Mouse (Mus musculus): ENCODE data around the gene Slc34a1. TPM values are rescaled to one million over a fixed set of nuclear protein-coding genes. Genes with fewer than 3 reads are reported as not detected.

The Slc34a1 gene
- polyA plus RNA-seq (2015; fragmentation: Nextera tagmentation; extraction: Ambion mirVana) = not detected in 2 replicates

DNA sequence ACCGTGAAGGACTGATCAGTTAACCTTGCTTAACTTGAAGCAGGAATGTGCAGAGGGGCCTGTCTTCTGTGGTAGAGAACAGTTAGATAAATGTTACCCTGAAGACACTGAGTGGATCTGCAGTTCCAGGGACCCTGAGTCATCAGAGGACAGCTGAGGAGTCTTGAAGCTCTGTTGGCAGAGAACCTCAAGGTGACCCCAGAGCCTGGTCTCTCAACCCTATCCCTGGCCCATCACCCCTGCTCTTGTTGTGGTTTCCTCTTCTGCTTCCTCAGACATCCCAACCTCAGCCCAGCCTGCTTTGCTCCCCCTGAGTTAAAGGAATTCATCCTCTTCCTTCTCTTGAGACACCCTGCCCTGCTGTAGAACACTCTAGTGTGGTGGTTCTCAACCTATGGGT is at the start of gene Slc34a1:
Gene Slc34a1, plus strand, starts transcription at position 100 of the 400 bp plus-strand sequence.
- H3K4me2 ChIP-seq = no peak within 1 kb of the TSS
- H3K4me3 ChIP-seq = no peak within 1 kb of the TSS
- H3K27ac ChIP-seq = no peak within 1 kb of the TSS
- WGBS = 89% methylated on average over 1 of the region's 1 CpGs
- peaks cover 4% of the 10 kb centered on the region for H3K4me1 ChIP-seq (replicated peaks)
- ATAC-seq (ENCODE audit: low FRiP score) = no peak
- no peak within 1 kb of the TSS for H3K9ac ChIP-seq
- peaks cover 14% of the 10 kb centered on the region for H3K27me3 ChIP-seq
- no peaks in the 10 kb centered on the region for H3K36me3 ChIP-seq
- no peaks in the 10 kb centered on the region for H3K9me3 ChIP-seq

DNA sequence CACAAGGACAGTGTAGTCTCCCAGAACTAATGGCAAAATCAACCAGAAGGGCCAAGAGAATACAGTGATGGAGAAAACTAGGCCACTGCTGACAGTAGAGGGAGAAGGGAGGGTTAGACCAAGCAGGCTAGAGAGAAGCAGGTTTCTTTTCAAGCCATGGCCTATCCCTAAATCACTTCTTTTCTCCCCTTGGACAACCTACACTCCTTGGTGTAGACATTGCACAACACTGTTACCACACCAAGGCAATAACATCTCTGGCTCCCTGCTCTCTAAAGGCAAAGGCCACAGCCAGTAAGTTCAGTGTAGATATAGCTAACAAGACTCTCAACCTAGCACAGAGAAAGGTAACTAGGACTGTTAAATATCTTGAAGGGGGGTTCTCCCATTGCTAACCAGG is 36.8 kb upstream of the Slc34a1 start:
- Histone ChIP-seq H3K4me2 (peak overlapping the region; percentile 96), H3K9ac (peak overlapping the region; percentile 93; the same call in 1 of the 2 replicates)
- ATAC-seq (ENCODE audit: low FRiP score) = no peak

DNA sequence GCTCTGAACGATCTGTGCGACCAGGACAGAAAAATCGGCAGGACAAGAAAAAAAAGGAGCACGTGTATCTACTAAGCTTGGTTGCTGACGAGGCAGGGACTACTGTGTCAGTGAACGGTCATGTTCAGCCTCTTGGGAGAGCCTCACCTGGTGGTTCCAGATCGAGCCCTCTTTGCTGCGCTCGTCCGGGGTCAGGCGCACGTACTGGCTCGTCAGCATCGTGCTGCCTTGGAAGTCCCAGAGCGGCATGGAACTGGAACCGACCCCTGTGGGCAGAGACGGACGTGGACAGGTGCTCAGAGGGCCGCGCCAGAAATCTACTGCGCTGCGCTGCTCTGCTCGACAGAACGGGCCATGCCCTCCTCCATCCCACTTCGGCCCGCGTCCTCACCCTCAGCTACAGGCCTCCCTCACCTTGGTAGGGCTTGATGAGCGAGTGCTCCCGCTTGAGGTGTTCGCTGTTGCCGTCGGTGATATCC is 36.0 kb upstream of the Slc34a1 start:
- WGBS = 1% methylated on average over 32 of the region's 32 CpGs
- Histone ChIP-seq H3K9ac (peak overlapping the region; percentile 93), H3K27ac (peak overlapping the region; percentile 90), H3K4me2 (peak overlapping the region; percentile 96), H3K4me1 (replicated peaks) (peaks cover 39% of the 10 kb centered on the region), H3K9me3 (no peaks in the 10 kb centered on the region), H3K4me3 (peak overlapping the region; percentile 94), H3K27me3 (peaks cover 11% of the 10 kb centered on the region), H3K36me3 (peaks cover 35% of the 10 kb centered on the region)
- peak; percentile 65 for ATAC-seq (ENCODE audit: low FRiP score)

More for the DNA sequence above, 36.8 kb upstream of the Slc34a1 start:
- H3K9me3 ChIP-seq = no peaks in the 10 kb centered on the region
- H3K4me3 ChIP-seq = peak overlapping the region; percentile 94
- peaks cover 39% of the 10 kb centered on the region for H3K4me1 ChIP-seq (replicated peaks)
- H3K27ac ChIP-seq = no peak overlapping the region
- H3K36me3 ChIP-seq = peaks cover 43% of the 10 kb centered on the region
- H3K27me3 ChIP-seq = peaks cover 9% of the 10 kb centered on the region; the same call in 1 of the 2 replicates

DNA sequence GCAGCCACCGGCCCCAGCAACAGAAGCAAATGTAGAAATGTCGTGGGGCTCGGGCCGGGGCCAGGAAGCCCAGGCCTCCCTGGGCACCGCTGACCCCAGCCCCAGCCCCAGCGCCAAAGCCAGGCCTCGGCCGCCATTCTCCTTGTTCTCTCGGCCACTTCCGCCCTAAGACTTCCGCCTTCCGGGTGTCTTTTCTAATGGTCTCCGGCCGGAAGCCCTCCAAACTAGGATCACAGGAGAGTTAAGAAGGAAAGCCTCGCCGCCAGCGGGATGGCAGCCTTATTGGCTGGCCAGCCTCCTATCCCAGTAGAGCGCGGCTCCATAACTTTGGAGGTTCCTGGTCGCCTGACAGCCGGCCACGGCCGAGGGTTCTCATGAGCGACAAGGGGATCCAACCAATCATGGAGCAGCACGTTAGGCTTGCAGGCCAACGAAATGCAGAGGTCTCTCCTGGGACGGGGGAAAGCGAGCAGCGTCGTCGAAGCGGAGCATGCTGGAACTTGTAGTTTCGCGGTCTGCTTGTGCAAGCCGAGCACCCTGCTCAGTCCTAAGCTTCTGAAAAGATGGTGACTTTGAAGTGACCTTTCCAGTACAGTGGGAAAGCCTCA is 35.4 kb upstream of the Slc34a1 start, which contains the start of gene Lman2:
Gene Lman2, minus strand, starts transcription at position 331 of the 608 bp plus-strand sequence.
- Histone ChIP-seq H3K9me3 (no peaks in the 10 kb centered on the region), H3K4me2 (peak within 1 kb of the TSS; percentile 96), H3K36me3 (peaks cover 31% of the 10 kb centered on the region), H3K4me3 (peak within 1 kb of the TSS; percentile 94), H3K27me3 (peaks cover 14% of the 10 kb centered on the region), H3K4me1 (replicated peaks) (peaks cover 39% of the 10 kb centered on the region), H3K27ac (peak within 1 kb of the TSS; percentile 90), H3K9ac (peak within 1 kb of the TSS; percentile 93)
- peak; percentile 99 for ATAC-seq (ENCODE audit: low FRiP score)
- under 1% methylated on average over 35 of the region's 35 CpGs for WGBS

DNA sequence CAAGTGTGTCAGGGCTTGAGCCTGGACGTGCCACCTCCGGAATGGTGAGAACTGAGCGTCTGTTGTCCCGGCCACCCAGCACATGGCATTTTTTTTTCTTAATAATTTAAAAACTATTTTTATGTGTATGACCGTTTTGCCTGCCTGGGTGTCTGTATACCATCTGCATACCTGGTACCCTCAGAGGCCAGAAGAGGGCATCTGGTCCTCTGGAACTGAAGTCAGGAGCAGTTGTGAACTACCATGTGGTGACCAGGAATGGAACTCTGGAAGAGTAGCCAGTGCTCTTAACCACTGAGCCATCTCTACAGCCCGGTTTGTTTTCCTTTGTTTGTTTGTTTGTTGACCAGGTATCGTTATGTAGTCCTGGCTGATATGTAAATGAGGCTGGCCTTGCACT is 29.6 kb upstream of the Slc34a1 start:
- H3K4me3 ChIP-seq = no peak overlapping the region
- H3K9me3 ChIP-seq = no peaks in the 10 kb centered on the region
- 77% methylated on average over 7 of the region's 7 CpGs for WGBS
- H3K9ac ChIP-seq = no peak overlapping the region
- H3K36me3 ChIP-seq = no peaks in the 10 kb centered on the region
- H3K4me1 ChIP-seq (replicated peaks) = no peaks in the 10 kb centered on the region; the same call in 1 of the 2 replicates
- peaks cover 39% of the 10 kb centered on the region for H3K27me3 ChIP-seq
- no peak for ATAC-seq (ENCODE audit: low FRiP score)
- H3K4me2 ChIP-seq = no peak overlapping the region
- no peak overlapping the region for H3K27ac ChIP-seq

DNA sequence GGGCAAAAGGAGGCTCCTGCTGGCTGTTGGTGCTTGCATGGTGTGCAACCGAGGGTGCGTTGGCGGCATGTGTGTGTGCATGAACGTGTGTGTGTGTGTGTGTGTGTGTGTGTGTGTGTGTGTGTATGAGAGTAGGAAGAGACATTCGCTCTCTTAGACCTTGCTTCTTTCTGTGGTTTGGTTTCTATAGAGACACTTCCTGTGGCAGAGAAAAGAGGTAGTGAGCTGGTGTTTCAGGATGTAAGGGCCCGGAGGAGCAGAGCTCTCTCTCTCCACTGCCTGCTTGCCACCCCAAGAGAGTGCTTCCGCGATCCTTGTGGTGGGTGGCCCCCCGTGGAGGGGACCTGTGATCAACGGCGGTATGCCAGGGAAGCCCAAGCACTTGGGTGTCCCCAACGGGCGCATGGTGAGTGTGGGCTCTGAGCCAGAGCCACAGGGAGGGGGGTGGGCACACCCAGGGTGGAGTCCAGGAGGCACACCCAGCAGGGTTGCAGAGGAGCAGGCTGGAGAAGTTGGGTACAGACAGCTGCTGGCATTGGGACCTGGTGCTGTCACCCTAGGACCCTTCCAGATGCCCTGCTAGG is 28.4 kb upstream of the Slc34a1 start, which contains the start of gene Rgs14:
Gene Rgs14, plus strand, starts transcription at position 202 of the 584 bp plus-strand sequence.
- H3K27me3 ChIP-seq = peaks cover 51% of the 10 kb centered on the region
- 69% methylated on average over 13 of the region's 13 CpGs for WGBS

DNA sequence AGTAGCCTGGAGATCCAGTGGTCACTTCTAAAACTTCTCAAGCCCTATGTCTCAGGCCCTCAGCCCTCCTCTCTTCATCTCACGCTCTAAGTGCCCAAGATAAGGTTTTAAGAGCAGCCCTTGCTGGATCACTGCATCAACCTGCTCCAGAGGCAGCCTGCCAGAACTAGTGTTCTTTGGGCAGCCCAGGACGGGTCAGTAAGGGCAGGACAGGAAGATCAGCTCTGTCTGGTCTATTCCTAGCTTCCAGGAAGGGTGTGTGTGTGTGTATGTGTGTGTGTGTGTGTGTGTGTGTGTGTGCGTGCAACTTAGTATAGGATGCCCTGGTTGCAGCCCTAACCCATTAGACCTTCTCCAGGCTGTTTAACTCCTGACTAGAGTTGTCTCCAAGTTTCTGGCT is 27.8 kb upstream of the Slc34a1 start:
- no peak for ATAC-seq (ENCODE audit: low FRiP score)
- Histone ChIP-seq H3K4me3 (no peak overlapping the region), H3K4me2 (no peak overlapping the region), H3K4me1 (replicated peaks) (no peaks in the 10 kb centered on the region; the same call in 1 of the 2 replicates), H3K9ac (no peak overlapping the region), H3K9me3 (no peaks in the 10 kb centered on the region), H3K27ac (no peak overlapping the region), H3K27me3 (peaks cover 51% of the 10 kb centered on the region), H3K36me3 (no peaks in the 10 kb centered on the region)
- 68% methylated on average over 3 of the region's 3 CpGs for WGBS

More for the DNA sequence above, 28.4 kb upstream of the Slc34a1 start, which contains the start of gene Rgs14:
- Histone ChIP-seq H3K4me3 (no peak within 1 kb of the TSS), H3K27ac (no peak within 1 kb of the TSS), H3K9ac (no peak within 1 kb of the TSS), H3K36me3 (no peaks in the 10 kb centered on the region), H3K9me3 (no peaks in the 10 kb centered on the region), H3K4me1 (replicated peaks) (no peaks in the 10 kb centered on the region; the same call in 1 of the 2 replicates), H3K4me2 (no peak within 1 kb of the TSS)
- ATAC-seq (ENCODE audit: low FRiP score) = no peak

DNA sequence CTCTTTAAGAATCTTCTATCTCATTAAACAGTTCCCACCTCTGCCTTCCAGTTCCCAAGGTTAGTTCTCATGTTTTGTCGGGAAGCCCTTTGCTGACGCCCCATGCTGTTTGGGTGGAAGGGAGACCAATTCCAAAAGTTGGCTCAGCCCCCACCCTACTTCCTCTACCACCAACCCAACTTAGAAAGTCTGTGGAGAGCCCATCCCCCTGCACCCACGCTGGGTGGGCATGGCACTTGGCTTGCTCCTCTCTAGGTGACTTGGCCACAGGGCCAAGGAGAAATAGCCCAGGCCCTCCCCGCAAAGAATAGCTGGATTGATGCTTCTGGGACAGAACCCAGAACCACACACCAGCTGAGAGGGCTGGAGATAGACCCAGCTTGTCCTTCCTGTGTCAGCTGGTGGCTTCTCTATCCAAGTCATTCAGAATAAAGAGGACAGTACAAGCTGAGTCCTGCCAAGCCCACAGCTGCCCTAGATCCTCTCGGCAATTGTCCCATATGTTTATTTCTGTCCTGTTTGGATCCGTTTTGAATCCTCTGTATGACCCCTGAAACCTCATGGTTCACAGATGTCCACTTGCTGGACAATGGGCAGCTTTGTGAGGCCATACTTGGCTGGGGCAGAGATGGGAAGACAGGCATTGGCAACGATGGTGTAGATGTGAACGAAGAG is 26.8 kb upstream of the Slc34a1 start:
- no peaks in the 10 kb centered on the region for H3K36me3 ChIP-seq
- peaks cover 55% of the 10 kb centered on the region for H3K27me3 ChIP-seq
- no peak overlapping the region for H3K4me2 ChIP-seq
- H3K9me3 ChIP-seq = no peaks in the 10 kb centered on the region
- H3K9ac ChIP-seq = no peak overlapping the region
- H3K4me3 ChIP-seq = no peak overlapping the region
- H3K4me1 ChIP-seq (replicated peaks) = no peaks in the 10 kb centered on the region; the same call in 1 of the 2 replicates
- no peak for ATAC-seq (ENCODE audit: low FRiP score)
- H3K27ac ChIP-seq = no peak overlapping the region
- WGBS = 72% methylated on average over 8 of the region's 8 CpGs

DNA sequence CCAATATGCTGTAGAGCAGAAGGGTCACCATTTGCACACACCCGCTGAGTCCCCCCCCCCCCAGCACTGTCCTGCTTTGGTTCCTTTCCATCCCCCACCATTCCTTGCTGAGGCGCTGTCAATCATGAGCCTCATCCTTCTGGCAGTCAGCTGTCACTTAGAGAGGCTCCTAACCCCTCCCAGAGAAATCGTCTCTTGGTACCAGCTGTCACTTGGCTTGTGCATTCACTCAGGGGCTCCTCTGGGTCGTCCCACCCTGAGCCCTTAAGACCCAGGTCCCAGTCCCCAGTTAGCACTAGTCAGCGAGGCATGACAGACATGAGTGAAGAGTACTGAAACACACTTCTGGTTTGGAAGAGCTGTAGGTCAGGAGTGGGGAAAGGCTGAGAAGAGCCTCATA is 26.2 kb upstream of the Slc34a1 start:
- Histone ChIP-seq H3K4me1 (replicated peaks) (no peaks in the 10 kb centered on the region; the same call in 1 of the 2 replicates), H3K4me2 (no peak overlapping the region), H3K4me3 (no peak overlapping the region), H3K36me3 (no peaks in the 10 kb centered on the region), H3K27ac (no peak overlapping the region), H3K27me3 (peaks cover 55% of the 10 kb centered on the region), H3K9ac (no peak overlapping the region), H3K9me3 (no peaks in the 10 kb centered on the region)
- no peak for ATAC-seq (ENCODE audit: low FRiP score)
- 54% methylated on average over 5 of the region's 5 CpGs for WGBS

DNA sequence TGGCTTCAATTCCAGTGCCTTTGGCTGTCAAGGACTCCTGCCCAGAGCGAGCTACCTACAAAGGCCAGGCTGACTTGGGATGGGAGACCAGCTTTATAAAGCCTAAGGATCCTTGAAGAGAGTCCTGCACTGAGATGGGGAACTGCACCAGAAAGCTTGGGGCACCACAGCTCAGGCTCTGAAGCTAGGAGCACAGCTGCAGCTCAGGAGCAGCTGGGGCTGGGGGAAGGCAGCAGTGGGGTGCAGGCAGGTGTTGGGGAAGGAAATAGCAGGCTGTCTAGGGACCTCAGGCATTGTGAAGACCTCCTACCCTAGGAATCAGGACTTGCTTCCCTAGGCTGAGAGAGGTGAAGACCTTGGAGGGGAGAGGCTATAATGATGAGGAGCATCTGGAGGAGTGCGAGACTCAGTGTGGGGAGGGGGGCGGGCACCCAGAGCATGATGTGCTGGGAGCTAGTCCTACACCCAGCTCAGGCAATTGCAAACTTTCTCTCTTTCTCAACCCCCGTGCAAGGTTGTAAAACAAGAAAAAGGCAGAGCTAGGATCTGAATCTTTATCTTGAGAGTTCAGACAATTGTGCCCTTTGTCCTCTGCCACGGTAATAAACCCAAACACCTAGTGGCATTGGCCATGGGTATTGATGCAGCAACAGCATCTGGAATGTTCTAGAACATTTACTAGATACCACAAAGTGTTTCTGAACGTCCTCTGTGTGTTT is 23.6 kb upstream of the Slc34a1 start:
- H3K27ac ChIP-seq = no peak overlapping the region
- no peak overlapping the region for H3K9ac ChIP-seq
- H3K4me3 ChIP-seq = no peak overlapping the region
- H3K36me3 ChIP-seq = no peaks in the 10 kb centered on the region
- no peak for ATAC-seq (ENCODE audit: low FRiP score)
- no peak overlapping the region for H3K4me2 ChIP-seq
- 71% methylated on average over 6 of the region's 6 CpGs for WGBS
- peaks cover 7% of the 10 kb centered on the region; the same call in 1 of the 2 replicates for H3K4me1 ChIP-seq (replicated peaks)
- H3K27me3 ChIP-seq = peaks cover 70% of the 10 kb centered on the region
- H3K9me3 ChIP-seq = no peaks in the 10 kb centered on the region

DNA sequence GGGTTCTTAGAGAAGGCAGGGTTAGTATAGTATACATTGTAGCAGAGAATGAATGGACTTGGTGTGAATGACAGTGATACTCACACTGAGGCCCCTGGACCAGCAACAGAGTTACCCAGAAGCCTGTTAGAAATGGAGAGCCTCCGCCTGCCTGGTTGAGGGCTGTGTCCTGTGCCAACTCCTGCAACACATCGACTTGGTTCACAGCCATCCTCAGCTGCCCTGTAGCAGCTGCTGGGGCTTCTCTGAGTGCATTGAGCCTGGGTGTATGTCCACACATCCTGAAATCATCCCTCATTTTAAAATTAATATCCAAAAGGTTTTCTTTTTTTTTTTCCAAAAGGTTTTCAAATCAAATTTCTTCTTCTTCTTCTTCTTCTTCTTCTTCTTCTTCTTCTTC is 22.1 kb upstream of the Slc34a1 start:
- ATAC-seq (ENCODE audit: low FRiP score) = no peak
- Histone ChIP-seq H3K4me2 (no peak overlapping the region), H3K4me3 (no peak overlapping the region), H3K27ac (no peak overlapping the region), H3K4me1 (replicated peaks) (peaks cover 7% of the 10 kb centered on the region; the same call in 1 of the 2 replicates), H3K36me3 (no peaks in the 10 kb centered on the region), H3K9me3 (no peaks in the 10 kb centered on the region), H3K27me3 (peaks cover 74% of the 10 kb centered on the region), H3K9ac (no peak overlapping the region)
- 69% methylated on average over 2 of the region's 2 CpGs for WGBS
